Mouse (Mus musculus) testis, adult 2 months (tissue): ENCODE results near the gene Yipf3. TPM values are rescaled to one million over a fixed set of nuclear protein-coding genes. Genes with fewer than 3 reads are reported as not detected.

Experiments used
- H3K27ac ChIP-seq: fragments of 200-500 bp; 2 replicates; pipeline ENCODE4 v1.5.1; 2012; ENCODE audit warnings: low read depth, low read length; ENCODE audit not compliant: control insufficient read depth, insufficient read depth
- H3K27me3 ChIP-seq: fragments of 200-500 bp; 2 replicates; pipeline ENCODE4 v1.6.1; 2012; ENCODE audit warnings: mild to moderate bottlenecking, low read length, moderate library complexity; ENCODE audit not compliant: control insufficient read depth, insufficient read depth
- H3K36me3 ChIP-seq: fragments of 200-500 bp; 2 replicates; pipeline ENCODE4 v1.6.1; 2012; ENCODE audit warnings: mild to moderate bottlenecking, low read length; ENCODE audit not compliant: control insufficient read depth, insufficient read depth
- H3K4me1 ChIP-seq: fragments of 200-500 bp; 2 replicates; pipeline ENCODE4 v1.6.1; 2012; ENCODE audit warnings: low read length; ENCODE audit not compliant: control insufficient read depth, insufficient read depth
- H3K4me3 ChIP-seq: fragments of 200-500 bp; 2 replicates; pipeline ENCODE4 v1.5.1; 2012; ENCODE audit warnings: low read depth, mild to moderate bottlenecking, low read length, moderate library complexity, mixed read lengths; ENCODE audit not compliant: control insufficient read depth
- CTCF ChIP-seq: fragments of 200-500 bp; IDR thresholded peaks from 2 replicates; pipeline ENCODE4 v1.5.1; 2012; ENCODE audit warnings: low read depth, mild to moderate bottlenecking, inconsistent platforms, low read length, moderate library complexity; ENCODE audit not compliant: control insufficient read depth, insufficient read depth, insufficient replicate concordance
- POLR2A ChIP-seq: fragments of 200-500 bp; IDR thresholded peaks from 2 replicates; pipeline ENCODE4 v1.6.1; 2012; ENCODE audit warnings: low read depth, mild to moderate bottlenecking, inconsistent platforms, low read length, moderate library complexity; ENCODE audit not compliant: control insufficient read depth
- polyA plus RNA-seq: library from polyadenylated mRNA; depleted of rRNA; stranded (reverse); fragments of >200 nt; gene quantifications from 2 replicates; pipeline ENCODE4 v1.2.3, GENCODE M21; 2012

The Yipf3 gene
- polyA plus RNA-seq, 1 experiment = 75.4 TPM

DNA sequence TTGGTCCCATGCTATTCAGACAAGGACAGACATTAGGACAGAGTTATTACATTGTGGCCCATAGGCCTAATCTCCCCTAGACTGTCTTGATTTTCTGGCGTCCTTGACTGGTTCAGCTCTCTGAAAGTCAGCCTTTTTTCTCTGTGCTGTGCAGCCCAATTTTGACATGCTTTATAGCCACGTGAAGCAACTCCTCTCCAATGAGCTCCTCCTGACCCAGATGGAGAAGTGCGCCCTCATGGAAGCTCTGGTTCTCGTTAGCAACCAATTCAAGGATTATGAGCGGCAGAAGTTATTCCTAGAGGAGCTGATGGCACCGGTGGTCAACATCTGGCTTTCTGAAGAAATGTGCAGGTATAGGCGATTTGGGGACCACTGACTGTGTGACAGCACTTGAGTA, 20.3 kb upstream of the Yipf3 start:
- no peak overlapping the region for H3K27ac ChIP-seq
- H3K36me3 ChIP-seq = peaks cover 1% of the 10 kb centered on the region
- H3K4me3 ChIP-seq = no peak overlapping the region
- no peak for TF ChIP-seq CTCF
- H3K4me1 ChIP-seq = no peaks in the 10 kb centered on the region
- no peaks in the 10 kb centered on the region for H3K27me3 ChIP-seq

DNA sequence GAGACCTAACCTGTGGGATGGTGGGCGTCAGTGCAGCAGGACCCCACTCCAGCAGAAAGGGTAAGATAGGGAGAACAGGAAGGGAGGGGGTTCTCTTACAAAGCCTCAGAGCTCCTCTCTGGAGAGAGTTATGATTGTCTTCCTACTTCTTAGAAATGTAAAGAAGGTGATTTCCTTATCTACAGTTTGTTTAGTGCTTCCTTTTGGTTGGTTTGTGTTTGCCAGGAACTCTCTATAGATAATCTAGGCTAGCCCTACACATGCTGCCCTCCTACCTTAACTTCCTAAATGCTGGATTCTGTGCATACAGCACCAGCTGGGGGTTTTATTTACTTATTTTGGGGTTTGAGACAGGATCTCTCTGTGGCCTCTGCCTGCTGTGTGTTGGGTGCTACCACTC, 11.8 kb upstream of the Yipf3 start:
- TF ChIP-seq POLR2A (no peak), CTCF (no peak)
- Histone ChIP-seq H3K4me3 (no peak overlapping the region), H3K36me3 (peaks cover 3% of the 10 kb centered on the region), H3K4me1 (no peaks in the 10 kb centered on the region), H3K27ac (no peak overlapping the region), H3K27me3 (no peaks in the 10 kb centered on the region)

DNA sequence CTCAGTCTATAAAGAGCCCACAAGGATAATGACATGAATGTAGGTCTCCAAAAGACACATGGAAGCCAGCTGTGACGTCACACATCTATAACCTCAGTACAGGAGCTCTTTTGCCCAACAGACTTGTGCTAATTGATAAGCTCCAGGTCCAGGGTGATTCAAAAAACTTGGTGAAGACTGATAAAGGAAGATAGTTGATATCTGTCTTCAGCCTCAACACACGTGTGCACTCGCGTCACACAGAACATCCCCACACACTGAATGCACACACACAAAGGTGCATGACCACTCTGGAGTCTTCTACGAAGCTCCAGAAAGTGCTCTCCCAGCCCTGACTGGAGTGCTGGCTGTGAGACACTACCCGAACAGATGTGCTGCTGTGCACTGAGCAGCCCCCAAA, 10.8 kb upstream of the Yipf3 start:
- TF ChIP-seq CTCF (no peak), POLR2A (no peak)
- Histone ChIP-seq H3K4me1 (no peaks in the 10 kb centered on the region), H3K27me3 (no peaks in the 10 kb centered on the region), H3K4me3 (no peak overlapping the region), H3K36me3 (peaks cover 3% of the 10 kb centered on the region), H3K27ac (no peak overlapping the region)

DNA sequence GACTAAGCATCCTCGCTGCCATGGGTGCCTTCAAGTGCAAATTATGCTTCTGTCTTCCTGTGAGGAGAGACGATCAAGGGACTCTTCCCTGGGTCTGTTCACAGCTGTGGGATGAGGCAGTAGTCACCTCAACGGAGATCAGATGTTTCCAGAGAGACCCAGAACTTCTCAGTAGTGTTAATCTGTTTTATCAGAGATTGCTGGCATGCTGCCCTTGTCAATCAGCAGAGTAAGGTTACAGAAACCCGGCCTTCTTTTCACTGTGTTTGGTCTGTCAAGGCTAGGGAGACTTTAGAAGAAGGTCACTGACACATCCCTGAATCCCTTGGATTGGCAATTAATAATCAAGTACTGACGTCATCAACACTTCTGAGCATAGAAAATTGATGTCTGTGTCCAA, 10.4 kb upstream of the Yipf3 start:
- H3K4me1 ChIP-seq = no peaks in the 10 kb centered on the region
- no peak overlapping the region for H3K27ac ChIP-seq
- no peak for TF ChIP-seq POLR2A
- TF ChIP-seq CTCF = no peak
- peaks cover 5% of the 10 kb centered on the region for H3K36me3 ChIP-seq
- no peak overlapping the region for H3K4me3 ChIP-seq
- H3K27me3 ChIP-seq = no peaks in the 10 kb centered on the region

DNA sequence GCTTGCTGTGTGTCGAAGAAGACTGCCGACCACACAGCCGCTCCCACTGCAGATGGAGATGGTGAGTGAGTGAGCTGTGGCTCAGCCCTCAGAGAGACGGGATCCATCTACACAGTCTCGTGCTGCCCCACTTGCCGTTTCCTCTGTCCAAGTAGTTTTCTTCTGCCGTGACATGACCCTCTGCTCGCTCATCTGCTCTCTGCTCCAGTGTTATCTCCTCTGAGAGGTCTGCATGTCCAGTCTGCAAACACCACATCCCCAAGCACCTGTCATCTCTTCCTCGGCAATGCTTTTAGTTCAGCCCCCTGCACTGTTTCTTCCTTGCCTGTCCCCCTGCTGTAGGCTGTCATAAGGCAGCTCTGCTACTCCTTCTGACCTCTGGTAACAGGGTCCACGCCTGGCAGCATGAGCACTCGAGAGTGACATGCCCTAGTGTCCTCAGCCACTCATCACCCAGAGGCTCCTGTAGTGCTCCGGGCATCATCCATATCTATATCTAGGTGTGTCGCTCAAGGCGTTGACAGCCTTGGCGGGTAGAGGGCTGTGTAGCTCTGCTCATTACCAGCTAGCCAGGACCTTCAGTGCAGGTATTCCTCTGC, 8.3 kb upstream of the Yipf3 start:
- TF ChIP-seq CTCF = no peak
- TF ChIP-seq POLR2A = no peak
- no peaks in the 10 kb centered on the region for H3K27me3 ChIP-seq
- H3K4me1 ChIP-seq = no peaks in the 10 kb centered on the region
- H3K4me3 ChIP-seq = no peak overlapping the region
- no peak overlapping the region for H3K27ac ChIP-seq
- H3K36me3 ChIP-seq = peaks cover 4% of the 10 kb centered on the region

DNA sequence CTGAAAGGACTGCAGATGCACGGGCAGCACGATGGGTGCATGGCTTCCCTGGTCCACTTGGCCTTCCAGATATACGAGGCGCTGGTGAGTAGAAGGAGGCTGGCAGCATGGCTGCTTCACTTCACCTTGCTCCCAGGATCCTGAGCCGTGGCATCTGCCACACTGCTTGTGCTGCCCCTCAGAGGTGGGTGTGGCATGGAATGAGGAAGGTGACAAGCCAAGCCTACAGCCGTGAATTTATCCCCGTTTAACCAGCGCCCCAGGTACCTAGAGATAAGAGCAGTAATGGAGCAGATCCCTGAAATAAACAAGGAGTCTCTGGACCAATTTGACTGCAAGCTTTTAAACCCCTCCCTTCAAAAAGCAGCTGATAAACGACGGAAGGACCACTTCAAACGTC, 6.4 kb upstream of the Yipf3 start:
- peaks cover 4% of the 10 kb centered on the region for H3K36me3 ChIP-seq
- TF ChIP-seq POLR2A (no peak), CTCF (no peak)
- 0 out of 2 replicates have a peak, but pooled peaks cover 2% of the 10 kb centered on the region for H3K4me1 ChIP-seq
- no peak overlapping the region for H3K27ac ChIP-seq
- H3K27me3 ChIP-seq = no peaks in the 10 kb centered on the region
- H3K4me3 ChIP-seq = no peak overlapping the region

DNA sequence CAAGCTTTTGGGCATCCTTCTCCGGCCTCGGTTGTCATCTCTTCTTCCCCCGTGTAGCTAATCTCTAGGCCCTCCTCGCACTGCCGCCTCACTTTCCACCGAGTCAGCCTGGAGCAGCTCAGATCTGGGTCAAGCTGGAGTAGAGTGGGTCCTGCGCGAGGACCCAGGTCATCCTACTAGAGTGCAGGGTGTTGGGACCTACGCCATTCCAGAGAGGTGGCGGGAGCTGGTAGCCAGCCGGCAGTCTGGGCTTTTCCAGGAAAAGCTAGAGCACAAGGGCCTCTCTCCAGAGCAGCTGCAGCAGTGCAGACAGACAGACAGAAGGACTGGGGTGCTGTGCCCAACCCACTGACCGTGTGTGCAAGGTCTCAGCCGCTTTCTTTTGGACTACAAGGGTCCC, 5.6 kb upstream of the Yipf3 start:
- 0 out of 2 replicates have a peak, but pooled peaks cover 2% of the 10 kb centered on the region for H3K4me1 ChIP-seq
- H3K36me3 ChIP-seq = peaks cover 3% of the 10 kb centered on the region
- TF ChIP-seq POLR2A = no peak
- no peak for TF ChIP-seq CTCF
- H3K4me3 ChIP-seq = no peak overlapping the region
- no peaks in the 10 kb centered on the region for H3K27me3 ChIP-seq
- no peak overlapping the region for H3K27ac ChIP-seq

DNA sequence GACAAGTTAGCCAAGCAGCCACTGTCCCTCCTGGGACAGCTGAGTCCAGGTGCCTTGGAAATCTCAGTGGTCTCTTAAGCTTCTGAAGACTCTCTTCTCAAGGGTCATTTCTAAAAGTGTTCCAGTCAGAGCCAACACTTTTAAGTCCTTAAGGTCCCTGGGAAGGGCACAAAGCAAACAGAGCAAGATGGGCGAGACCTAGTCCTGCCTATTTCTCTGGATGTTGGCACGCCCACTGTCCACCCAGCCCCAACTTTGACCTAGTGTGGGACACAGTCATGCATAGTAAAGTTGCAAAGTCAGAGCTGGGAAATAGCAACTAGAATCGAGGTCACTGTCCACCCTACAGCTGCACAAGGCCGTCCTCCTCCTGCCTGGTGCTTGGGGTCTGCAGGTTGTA, 4.9 kb upstream of the Yipf3 start:
- no peaks in the 10 kb centered on the region for H3K27me3 ChIP-seq
- H3K4me3 ChIP-seq = no peak overlapping the region
- H3K4me1 ChIP-seq = 0 out of 2 replicates have a peak, but pooled peaks cover 2% of the 10 kb centered on the region
- no peak overlapping the region for H3K27ac ChIP-seq
- TF ChIP-seq POLR2A (no peak), CTCF (no peak)
- peaks cover 2% of the 10 kb centered on the region; the same call in 1 of the 2 replicates for H3K36me3 ChIP-seq
